Mouse (Mus musculus): Measurements from ENCODE around the gene Kcnk12.

Gene Kcnk12

DNA sequence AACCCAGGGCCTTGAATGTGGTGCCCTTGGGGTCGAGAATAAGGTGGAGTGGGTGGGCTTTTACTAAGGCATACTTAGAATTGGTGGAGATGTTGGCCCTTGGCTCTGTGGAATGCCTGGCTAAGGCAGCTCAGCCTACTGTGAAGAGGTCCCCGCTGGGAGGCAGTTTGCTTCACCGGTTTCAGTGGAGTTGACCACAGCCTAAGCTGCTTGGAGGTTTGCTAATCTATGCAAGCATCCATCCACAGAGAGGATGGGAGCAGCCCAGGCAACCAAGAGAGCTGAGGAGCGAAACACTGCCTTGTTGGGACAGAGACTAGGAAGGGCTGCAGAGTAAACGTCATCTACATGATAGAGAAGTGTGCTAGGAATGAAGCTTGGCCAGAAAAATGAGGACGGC is 101.0 kb downstream of the Kcnk12 start:
- no peak for DNase-seq

GRCm38 (mm10) chr17:87695874-87696465 is 101.8 kb downstream of the Kcnk12 start:
- DNase-seq, result no peak

Measured in kidney, adult 11 months (tissue).